Mouse (Mus musculus): ENCODE data around the gene Naaa. TPM values are rescaled to one million over a fixed set of nuclear protein-coding genes. Genes with fewer than 3 reads are reported as not detected.

Gene Naaa
- polyA plus RNA-seq, 1 experiment from 2014 or later, result 4.6 TPM

Other genes with a start within 250 kb of the Naaa start
- 0.37 and 0.48 TPM in 2 replicates for gene Cdkl2, start 234.3 kb downstream of the Naaa start, polyA plus RNA-seq (2014; fragmentation: Nextera tagmentation; extraction: Ambion mirVana)
- gene G3bp2, start 194.5 kb downstream of the Naaa start, polyA plus RNA-seq (2014; fragmentation: Nextera tagmentation; extraction: Ambion mirVana), result 292 and 298 TPM in 2 replicates
- 25.9 and 29.4 TPM in 2 replicates for gene Uso1, start 140.2 kb downstream of the Naaa start, polyA plus RNA-seq (2014; fragmentation: Nextera tagmentation; extraction: Ambion mirVana)
- gene U90926, start 62.8 kb downstream of the Naaa start, polyA plus RNA-seq (2014; fragmentation: Nextera tagmentation; extraction: Ambion mirVana), result not detected in 2 replicates
- gene Ppef2, start 21.9 kb downstream of the Naaa start, polyA plus RNA-seq (2014; fragmentation: Nextera tagmentation; extraction: Ambion mirVana), result 0.17 TPM in 1 of 2 replicates, not detected in the other
- 40.4 and 40.9 TPM in 2 replicates for gene Sdad1, start 32.3 kb upstream of the Naaa start, polyA plus RNA-seq (2014; fragmentation: Nextera tagmentation; extraction: Ambion mirVana)
- gene Cxcl9, start 49.9 kb upstream of the Naaa start, polyA plus RNA-seq (2014; fragmentation: Nextera tagmentation; extraction: Ambion mirVana), result not detected in 2 replicates
- gene Art3, start 53.7 kb upstream of the Naaa start, polyA plus RNA-seq (2014; fragmentation: Nextera tagmentation; extraction: Ambion mirVana), result 0.78 and 2.5 TPM in 2 replicates
- gene Cxcl10, start 70.7 kb upstream of the Naaa start, polyA plus RNA-seq (2014; fragmentation: Nextera tagmentation; extraction: Ambion mirVana), result 0.33 and 0.54 TPM in 2 replicates
- gene Nup54, start 157.0 kb upstream of the Naaa start, polyA plus RNA-seq (2014; fragmentation: Nextera tagmentation; extraction: Ambion mirVana), result 65.6 and 67.1 TPM in 2 replicates
- 11.0 and 11.2 TPM in 2 replicates for gene Scarb2, start 228.7 kb upstream of the Naaa start, polyA plus RNA-seq (2014; fragmentation: Nextera tagmentation; extraction: Ambion mirVana)

Measured in midbrain, embryonic 11.5 days (tissue).